Mouse (Mus musculus): ENCODE data around the gene Fam92b.

GRCm38 (mm10) chr8:120120951-120121350 lies 56.3 kb downstream of the Fam92b start:
- TF ChIP-seq ZMIZ1 (IDR thresholded peaks at IDR 0.05; ENCODE audit: low read depth, low read length): no peak
- no peak for TF ChIP-seq UBTF (IDR thresholded peaks at IDR 0.05; ENCODE audit: borderline replicate concordance, insufficient read depth, low read depth, low read length)
- no peak for TF ChIP-seq GABPA (IDR thresholded peaks at IDR 0.05; ENCODE audit: low read depth, low read length)
- no peak for TF ChIP-seq RCOR1 (IDR thresholded peaks at IDR 0.05; ENCODE audit: low read depth, low read length)

Measured in MEL (cell line).